Mouse (Mus musculus): Measurements from ENCODE around the gene Bag6.
"Not testable (repeated sequence)": the region's sequence is repeated elsewhere in the genome, so short reads cannot be mapped to it uniquely, and the experiment has no call there.

The Bag6 gene

GRCm38 (mm10) chr17:35111774-35112173, 23.2 kb upstream of the Bag6 start:
- DNase-seq (ENCODE audit: low spot score): no peak

DNA sequence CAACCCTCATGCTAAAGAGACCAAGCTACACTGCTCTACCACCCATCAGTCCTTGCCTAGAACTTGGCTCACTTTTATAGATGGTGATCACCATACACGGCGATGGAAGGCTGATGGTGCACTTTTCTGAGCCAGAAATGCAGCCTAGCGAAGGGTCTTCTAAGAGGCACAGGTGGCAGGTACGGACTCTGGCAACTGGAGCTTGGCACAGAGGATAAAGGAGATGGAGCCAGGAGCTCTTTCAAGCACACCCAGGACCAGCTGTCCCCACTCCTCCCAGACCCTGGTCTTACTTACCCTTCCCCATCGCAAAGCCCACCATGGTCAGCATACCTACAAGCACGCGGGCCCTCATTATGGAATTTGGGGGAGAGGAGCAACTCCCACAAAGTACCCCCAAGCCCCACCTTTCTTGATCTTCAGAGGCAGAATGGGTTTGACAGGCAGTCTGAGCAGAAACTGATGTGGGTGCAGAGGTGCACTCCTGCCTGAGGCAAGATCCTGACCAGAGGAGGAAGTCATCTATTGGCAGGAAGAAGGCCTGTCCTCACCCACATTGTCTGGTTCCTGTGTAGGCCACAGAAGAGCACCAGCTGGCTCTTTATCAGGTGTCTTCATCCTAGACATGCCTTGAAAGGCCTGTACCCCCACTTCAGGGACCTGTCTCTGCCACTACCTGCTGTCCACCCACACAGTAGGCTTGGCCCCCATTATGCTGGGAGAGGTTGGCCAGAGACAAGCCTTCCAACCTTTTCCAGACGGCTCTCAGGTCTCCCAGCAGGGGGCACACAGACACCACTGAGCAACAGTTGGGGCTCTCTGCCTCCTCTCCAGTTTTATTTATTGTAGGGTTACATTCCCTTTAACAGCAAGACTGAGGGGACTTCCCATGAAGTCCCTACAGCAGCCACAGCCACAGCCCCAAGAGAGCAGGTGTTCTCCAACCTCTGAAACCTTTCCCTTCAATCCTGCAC, 19.6 kb upstream of the Bag6 start, which contains the start of gene Ly6g5b:
Ly6g5b (minus strand) TSS at position 383 of the 974 bp plus-strand sequence.
- DNase-seq (ENCODE audit: low spot score): no peak

- peak; percentile 41 for DNase-seq (ENCODE audit: low spot score)
These were observed 14.2 kb upstream of the Bag6 start for GRCm38 (mm10) chr17:35120745-35121142.

GRCm38 (mm10) chr17:35121143-35121799, 13.7 kb upstream of the Bag6 start, which contains the start of gene Gpank1:
Gene Gpank1 (plus strand): TSS chr17:35121455.
- peak; percentile 95 for DNase-seq (ENCODE audit: low spot score)

GRCm38 (mm10) chr17:35121871-35122303, 13.1 kb upstream of the Bag6 start, which contains the start of gene Csnk2b:
Gene Csnk2b (minus strand): TSS chr17:35122053.
- DNase-seq (ENCODE audit: low spot score): no peak

DNA sequence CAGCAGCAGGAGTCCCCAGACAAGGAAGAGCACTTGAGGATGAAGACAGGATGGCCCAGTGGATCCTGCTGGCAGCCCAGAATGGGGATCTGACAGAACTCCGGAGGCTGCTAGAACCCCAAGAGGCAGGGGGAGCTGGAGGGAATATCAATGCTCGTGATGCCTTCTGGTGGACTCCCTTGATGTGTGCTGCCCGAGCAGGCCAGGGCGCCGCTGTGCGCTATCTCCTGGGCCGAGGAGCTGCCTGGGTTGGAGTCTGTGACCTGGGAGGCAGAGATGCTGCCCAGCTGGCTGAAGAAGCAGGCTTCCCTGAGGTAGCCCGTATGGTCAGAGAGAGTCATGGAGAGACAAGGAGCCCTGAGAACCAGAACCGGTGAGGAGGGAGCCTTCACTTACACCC, 11.7 kb upstream of the Bag6 start:
- not testable (repeated sequence) for DNase-seq (ENCODE audit: low spot score)

DNA sequence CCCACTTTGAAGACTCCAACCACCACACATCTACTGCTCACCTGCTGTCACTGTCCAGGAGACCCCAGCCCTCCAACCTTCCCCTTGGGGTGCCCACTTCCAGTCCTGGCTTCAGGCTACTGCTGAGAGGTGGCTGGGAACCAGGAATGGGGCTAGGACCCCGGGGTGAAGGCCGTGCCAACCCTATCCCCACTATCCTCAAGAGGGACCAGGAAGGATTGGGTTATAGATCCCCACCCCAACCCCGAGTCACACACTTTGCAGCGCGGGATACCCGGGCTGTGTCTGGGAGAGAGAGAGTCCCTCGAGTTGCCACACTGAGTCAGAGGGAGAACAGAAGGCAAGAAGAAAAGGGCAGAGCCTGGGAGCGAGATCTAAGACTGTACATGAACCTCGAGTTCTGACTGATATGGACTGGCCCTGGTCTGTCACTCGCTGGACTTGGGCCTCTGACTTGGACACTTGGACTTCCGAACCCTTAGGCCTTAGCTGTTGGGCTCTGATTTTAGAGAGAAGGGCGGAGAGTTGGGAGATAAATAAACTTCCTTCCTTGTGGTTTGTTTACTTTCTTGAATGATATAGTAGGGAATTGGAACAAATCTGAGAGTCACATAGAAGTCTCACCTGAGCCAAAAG, 10.6 kb upstream of the Bag6 start:
- not testable (repeated sequence) for DNase-seq (ENCODE audit: low spot score)

- no peak for DNase-seq (ENCODE audit: low spot score)
These were observed 9.9 kb upstream of the Bag6 start for GRCm38 (mm10) chr17:35125081-35125480.

DNA sequence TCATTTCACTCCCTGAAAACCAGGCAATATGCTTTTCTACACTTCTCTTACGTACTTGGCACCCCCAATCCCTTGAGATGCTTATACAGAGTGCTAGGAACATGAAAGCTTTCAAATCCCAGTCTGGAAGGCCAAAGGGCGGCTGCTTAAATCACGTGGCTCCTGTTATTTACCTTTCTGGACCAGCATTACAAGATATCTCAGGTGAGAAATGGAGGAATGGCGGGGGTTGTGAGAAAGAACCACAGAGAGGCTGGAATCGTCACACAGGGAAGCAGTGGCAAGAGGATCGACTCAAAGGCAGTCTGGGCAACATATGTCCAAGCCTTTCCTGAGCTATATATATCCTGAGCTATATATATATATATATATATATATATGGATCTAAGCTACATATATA, 9.4 kb upstream of the Bag6 start:
- no peak for DNase-seq (ENCODE audit: low spot score)

DNA sequence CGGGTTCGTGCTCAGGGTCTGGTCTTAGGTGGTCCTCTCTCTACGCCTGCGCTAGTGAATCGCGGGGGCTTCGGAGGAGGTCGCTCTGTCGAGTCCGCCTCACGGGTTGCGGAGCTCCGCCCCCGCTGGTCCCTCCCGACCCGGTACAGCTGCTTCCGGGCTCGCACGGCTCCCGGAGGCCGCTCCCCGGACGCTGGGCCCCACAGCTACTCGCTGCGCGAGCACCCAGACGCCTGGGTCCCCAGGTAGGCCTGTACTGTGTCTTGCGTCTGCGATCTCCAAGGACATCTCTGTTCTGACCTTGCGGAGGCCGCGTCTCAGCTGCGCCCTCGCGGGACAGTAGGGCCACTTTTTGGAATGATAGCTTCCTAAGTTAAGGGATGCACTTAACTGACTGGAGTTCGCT, 8.8 kb upstream of the Bag6 start, which contains the start of gene D17H6S53E:
D17H6S53E (plus strand) TSS at position 168 of the 406 bp plus-strand sequence.
- DNase-seq (ENCODE audit: low spot score): peak; percentile 62

GRCm38 (mm10) chr17:35127017-35127416, 8.0 kb upstream of the Bag6 start:
- no peak for DNase-seq (ENCODE audit: low spot score)

GRCm38 (mm10) chr17:35128996-35129395, 6.0 kb upstream of the Bag6 start:
- DNase-seq (ENCODE audit: low spot score): no peak

DNA sequence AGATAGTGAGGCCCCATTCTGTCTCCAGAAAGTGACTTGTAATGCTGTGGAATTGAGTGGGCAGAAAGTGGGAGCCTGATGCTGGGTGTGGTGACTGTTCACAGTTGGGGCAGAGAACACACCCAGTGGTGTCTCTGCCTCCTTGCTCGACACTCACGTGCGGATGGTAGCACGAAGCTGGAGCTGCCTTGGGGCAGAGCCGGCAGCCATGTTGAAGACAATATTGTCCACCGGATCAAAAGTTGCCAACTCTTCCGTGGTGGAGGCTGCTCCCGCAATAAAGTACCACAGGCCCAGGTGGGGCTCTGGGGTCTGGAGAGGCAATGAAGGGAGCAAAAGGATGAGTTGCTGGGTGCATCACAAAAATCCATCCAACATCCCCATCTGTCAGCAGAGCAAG, 3.9 kb upstream of the Bag6 start:
- DNase-seq (ENCODE audit: low spot score): no peak

DNA sequence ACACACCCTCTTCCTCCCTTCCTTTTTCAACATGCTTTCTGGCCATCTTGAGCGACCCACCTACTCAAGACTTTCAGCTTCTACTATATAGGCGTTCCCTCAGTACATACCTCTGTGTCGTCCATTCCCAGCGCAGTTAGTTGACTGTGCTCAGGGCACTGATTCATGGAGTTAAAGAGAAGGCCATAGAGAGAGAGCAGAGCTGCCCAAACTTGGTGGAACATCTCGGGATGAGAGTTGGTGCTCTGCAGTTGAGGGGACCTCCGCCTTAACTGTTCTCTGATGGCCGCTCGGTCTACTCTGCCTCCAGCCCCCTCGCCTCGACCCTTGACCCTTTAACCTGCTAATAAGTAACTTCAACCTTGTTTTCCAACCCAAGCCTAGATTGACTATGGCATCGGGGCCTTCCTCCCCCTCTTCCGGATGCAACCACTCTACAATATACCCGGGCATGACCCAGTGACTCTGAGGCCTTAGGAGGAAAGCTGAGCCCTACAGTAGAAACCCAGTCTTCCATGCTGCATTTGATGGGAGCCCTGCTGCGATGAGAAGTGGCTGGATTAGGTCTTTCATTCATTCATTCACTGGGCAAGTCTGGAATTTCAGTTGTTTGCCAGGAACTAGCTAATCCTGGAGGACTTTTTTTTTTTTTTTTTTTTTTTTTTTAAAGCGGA, 3.3 kb upstream of the Bag6 start, which contains the start of gene Apom:
Apom (minus strand) TSS at position 551 of the 674 bp plus-strand sequence.
- DNase-seq (ENCODE audit: low spot score): no peak

- no peak for DNase-seq (ENCODE audit: low spot score)
These were observed 2.8 kb upstream of the Bag6 start for GRCm38 (mm10) chr17:35132174-35132560.

GRCm38 (mm10) chr17:35133517-35133916, 1.5 kb upstream of the Bag6 start:
- no peak for DNase-seq (ENCODE audit: low spot score)

DNA sequence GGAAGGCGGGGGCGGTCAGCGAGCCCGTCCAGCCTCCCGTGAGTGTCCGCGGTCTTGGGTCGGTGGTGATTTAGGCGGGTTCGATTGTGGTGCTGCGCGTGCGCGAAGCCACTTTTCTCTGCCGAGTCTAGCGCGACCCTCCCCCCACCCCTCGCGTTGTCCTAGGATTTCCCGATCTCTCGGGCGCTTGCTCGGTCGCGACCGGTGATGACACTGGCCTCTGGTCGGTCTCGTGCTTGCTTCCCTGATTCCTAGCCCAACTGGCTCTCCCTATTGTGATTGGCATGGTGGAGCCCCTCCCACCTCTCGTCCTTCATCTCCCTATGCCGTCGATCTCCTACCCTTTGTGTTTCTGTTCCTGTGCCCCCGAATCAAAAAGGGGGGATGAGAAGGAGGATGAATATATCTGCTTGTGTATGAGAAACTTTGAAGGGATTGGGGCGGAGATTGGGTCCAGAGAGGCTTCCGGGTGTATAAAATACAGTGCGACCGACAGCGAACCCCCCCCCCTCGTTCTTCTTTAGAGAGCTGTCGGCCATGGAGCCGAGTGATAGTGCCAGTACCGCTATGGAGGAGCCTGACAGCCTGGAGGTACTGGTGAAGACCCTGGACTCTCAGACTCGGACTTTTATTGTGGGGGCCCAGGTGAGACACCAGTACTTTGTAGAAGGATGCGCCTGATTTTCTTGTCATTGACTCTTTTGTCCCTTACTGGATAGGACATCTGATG, 778 bp downstream of the Bag6 start:
- no peak for DNase-seq (ENCODE audit: low spot score)

- no peak for DNase-seq (ENCODE audit: low spot score)
These were observed 4.3 kb downstream of the Bag6 start for GRCm38 (mm10) chr17:35139269-35139668.

- no peak for DNase-seq (ENCODE audit: low spot score)
These were observed 5.6 kb downstream of the Bag6 start for GRCm38 (mm10) chr17:35140490-35140996.

DNA sequence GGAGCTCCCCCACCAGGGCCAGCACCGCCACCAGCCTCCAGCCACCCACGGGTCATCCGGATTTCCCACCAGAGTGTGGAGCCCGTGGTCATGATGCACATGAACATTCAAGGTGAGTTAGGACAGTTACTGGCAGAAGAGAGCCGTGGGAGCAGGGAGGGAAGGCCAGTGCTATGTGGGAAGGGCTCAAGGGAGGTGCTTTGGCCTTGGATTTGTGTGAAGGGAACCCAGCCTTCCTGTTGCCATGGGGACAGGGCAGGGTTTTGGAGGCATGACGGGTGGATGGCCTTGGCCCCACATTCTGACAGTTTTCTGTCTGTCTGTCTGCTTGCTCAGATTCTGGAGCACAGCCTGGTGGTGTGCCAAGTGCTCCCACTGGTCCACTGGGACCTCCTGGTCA, 7.0 kb downstream of the Bag6 start:
- no peak for DNase-seq (ENCODE audit: low spot score)

DNA sequence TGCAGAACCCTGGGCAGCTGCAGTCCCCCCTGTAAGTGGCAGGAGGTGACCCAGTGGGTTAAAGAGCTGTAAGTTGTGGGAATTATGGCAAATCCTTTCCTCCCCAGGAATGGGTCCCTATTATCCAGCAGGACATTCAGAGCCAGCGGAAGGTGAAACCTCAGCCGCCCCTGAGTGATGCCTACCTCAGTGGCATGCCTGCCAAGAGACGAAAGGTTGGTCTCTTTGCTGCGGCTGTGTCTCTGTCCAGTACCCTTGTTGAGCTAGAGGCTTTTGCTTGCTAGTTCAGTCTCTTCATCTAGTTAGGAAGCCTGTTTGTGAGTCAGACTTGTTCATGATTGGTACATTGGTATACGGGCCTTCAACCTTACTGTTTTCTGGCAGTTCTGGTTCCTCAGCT, 11.2 kb downstream of the Bag6 start:
- no peak for DNase-seq (ENCODE audit: low spot score)
